Comparison of ENCODE assay signal across 8 mouse cellular contexts in genomic region chr6:48840973-48841625, GRCm38 (mm10). TPM values are rescaled to one million over a fixed set of nuclear protein-coding genes. Genes with fewer than 3 reads are reported as not detected.
DNase-seq lines count a peak whose midpoint lies in the region; ATAC-seq and TF ChIP-seq lines count a peak whose summit lies in the region.

Tmem176b (minus strand) TSS chr6:48841496.

- DNase-seq in 416B (ENCODE audit: low read depth), result peak; percentile 86
- DNase-seq in forebrain, embryonic 14.5 days (ENCODE audit: low spot score), result peak; percentile 97
- DNase-seq in heart, postnatal 0 days (ENCODE audit: low spot score), result peak; percentile 94
- DNase-seq in kidney, postnatal 36 days, result peak; percentile 99
- DNase-seq in liver, embryonic 13.5 days, result peak; percentile 21
- peak; percentile 76 for DNase-seq in neural tube, embryonic 11.5 days (ENCODE audit: low spot score)

- no peaks in the 10 kb centered on the region for H3K9me3 ChIP-seq in forebrain, embryonic 14.5 days (replicated peaks; ENCODE audit: control insufficient read depth, low read length)
- no peaks in the 10 kb centered on the region for H3K9me3 ChIP-seq in heart, postnatal 0 days (replicated peaks; ENCODE audit: control insufficient read depth, low read length)
- H3K9me3 ChIP-seq in liver, embryonic 13.5 days (replicated peaks), result no peaks in the 10 kb centered on the region
- H3K9me3 ChIP-seq in neural tube, embryonic 11.5 days (ENCODE audit: control insufficient read depth, low read length), result no peaks in the 10 kb centered on the region

- H3K36me3 ChIP-seq in forebrain, embryonic 14.5 days (ENCODE audit: control insufficient read depth, insufficient read depth, low read length), result 0 out of 2 replicates have a peak, but pooled peaks cover 6% of the 10 kb centered on the region
- peaks cover 4% of the 10 kb centered on the region for H3K36me3 ChIP-seq in heart, postnatal 0 days (replicated peaks; ENCODE audit: control insufficient read depth, insufficient read depth, low read length)
- H3K36me3 ChIP-seq in liver, embryonic 13.5 days, result peaks cover 15% of the 10 kb centered on the region
- no peaks in the 10 kb centered on the region for H3K36me3 ChIP-seq in neural tube, embryonic 11.5 days (ENCODE audit: control insufficient read depth, insufficient read depth, low read length)
- H3K36me3 ChIP-seq in testis, adult 2 months (ENCODE audit: control insufficient read depth, insufficient read depth, low read length), result no peaks in the 10 kb centered on the region

- peak within 1 kb of the TSS; percentile 57 for H3K4me2 ChIP-seq in forebrain, embryonic 14.5 days (ENCODE audit: low read length)
- peak within 1 kb of the TSS; percentile 59 for H3K4me2 ChIP-seq in heart, postnatal 0 days (ENCODE audit: low read depth, low read length)
- H3K4me2 ChIP-seq in liver, embryonic 13.5 days, result peak within 1 kb of the TSS; percentile 53
- H3K4me2 ChIP-seq in neural tube, embryonic 11.5 days (ENCODE audit: low read depth), result peak within 1 kb of the TSS; percentile 35

- no peak for TF ChIP-seq CTCF in heart, postnatal 0 days (IDR thresholded peaks at IDR 0.05; ENCODE audit: low read depth)
- TF ChIP-seq CTCF in testis, adult 2 months (IDR thresholded peaks at IDR 0.05; ENCODE audit: control insufficient read depth, insufficient read depth, insufficient replicate concordance, low read depth, low read length), result no peak

- ATAC-seq in forebrain, embryonic 14.5 days, result peak; percentile 93
- ATAC-seq in heart, postnatal 0 days (ENCODE audit: insufficient read depth, low read depth), result peak; percentile 93
- ATAC-seq in liver, embryonic 13.5 days (ENCODE audit: low read depth), result peak; percentile 83
- peak; percentile 50; the same call in 1 of the 2 replicates for ATAC-seq in neural tube, embryonic 11.5 days (ENCODE audit: insufficient read depth, low FRiP score, low TSS enrichment)

- no peaks in the 10 kb centered on the region for H3K4me1 ChIP-seq in brown adipose tissue, adult 24 weeks (ENCODE audit: control insufficient read depth, insufficient read depth, insufficient read length, low read length)
- peaks cover 30% of the 10 kb centered on the region for H3K4me1 ChIP-seq in forebrain, embryonic 14.5 days (ENCODE audit: control insufficient read depth, insufficient read depth, low read length)
- peaks cover 14% of the 10 kb centered on the region; the same call in 1 of the 2 replicates for H3K4me1 ChIP-seq in heart, postnatal 0 days (ENCODE audit: control insufficient read depth, insufficient read depth)
- H3K4me1 ChIP-seq in liver, embryonic 13.5 days (replicated peaks), result peaks cover 5% of the 10 kb centered on the region; the same call in 1 of the 2 replicates
- H3K4me1 ChIP-seq in neural tube, embryonic 11.5 days (ENCODE audit: control insufficient read depth, insufficient read depth, low read length), result no peaks in the 10 kb centered on the region
- H3K4me1 ChIP-seq in testis, adult 2 months (ENCODE audit: control insufficient read depth, insufficient read depth, low read length), result no peaks in the 10 kb centered on the region

- no peak for TF ChIP-seq POLR2A in testis, adult 2 months (IDR thresholded peaks at IDR 0.05; ENCODE audit: control insufficient read depth, low read depth, low read length)

- peak within 1 kb of the TSS; percentile 63 for H3K4me3 ChIP-seq in brown adipose tissue, adult 24 weeks (ENCODE audit: insufficient read depth, low read depth, low read length)
- peak within 1 kb of the TSS; percentile 33 for H3K4me3 ChIP-seq in forebrain, embryonic 14.5 days (ENCODE audit: low read depth, low read length)
- H3K4me3 ChIP-seq in heart, postnatal 0 days (ENCODE audit: low read depth, low read length), result peak within 1 kb of the TSS; percentile 45
- H3K4me3 ChIP-seq in liver, embryonic 13.5 days (replicated peaks), result peak within 1 kb of the TSS; percentile 50
- H3K4me3 ChIP-seq in neural tube, embryonic 11.5 days (ENCODE audit: low read depth, low read length), result peak within 1 kb of the TSS; percentile 18; the same call in 1 of the 2 replicates
- peak within 1 kb of the TSS; percentile 55 for H3K4me3 ChIP-seq in testis, adult 2 months (ENCODE audit: control insufficient read depth, low read depth, low read length)

- H3K27ac ChIP-seq in brown adipose tissue, adult 24 weeks (replicated peaks; ENCODE audit: low read depth, low read length), result peak within 1 kb of the TSS; percentile 58
- peak within 1 kb of the TSS; percentile 84 for H3K27ac ChIP-seq in forebrain, embryonic 14.5 days (ENCODE audit: low read depth, low read length)
- H3K27ac ChIP-seq in heart, postnatal 0 days (ENCODE audit: low read depth), result peak within 1 kb of the TSS; percentile 84
- H3K27ac ChIP-seq in liver, embryonic 13.5 days, result peak within 1 kb of the TSS; percentile 69
- H3K27ac ChIP-seq in neural tube, embryonic 11.5 days (ENCODE audit: low read depth, low read length), result no peak within 1 kb of the TSS
- peak within 1 kb of the TSS; percentile 15 for H3K27ac ChIP-seq in testis, adult 2 months (ENCODE audit: control insufficient read depth, insufficient read depth, low read depth, low read length)

- no peaks in the 10 kb centered on the region for H3K27me3 ChIP-seq in forebrain, embryonic 14.5 days (replicated peaks; ENCODE audit: control insufficient read depth, insufficient read depth, low read length)
- no peaks in the 10 kb centered on the region for H3K27me3 ChIP-seq in heart, postnatal 0 days (ENCODE audit: control insufficient read depth, insufficient read depth, low read length)
- H3K27me3 ChIP-seq in liver, embryonic 13.5 days, result no peaks in the 10 kb centered on the region
- no peaks in the 10 kb centered on the region for H3K27me3 ChIP-seq in neural tube, embryonic 11.5 days (ENCODE audit: control insufficient read depth, insufficient read depth, low read length)
- no peaks in the 10 kb centered on the region for H3K27me3 ChIP-seq in testis, adult 2 months (ENCODE audit: control insufficient read depth, insufficient read depth, low read length)

- no peak; the same call in 1 of the 2 replicates for TF ChIP-seq EP300 in heart, postnatal 0 days (IDR thresholded peaks at IDR 0.05; ENCODE audit: low read depth)

- WGBS in forebrain, embryonic 14.5 days, result 4% methylated on average over 6 of the region's 6 CpGs
- WGBS in heart, postnatal 0 days, result 6% methylated on average over 6 of the region's 6 CpGs
- WGBS in liver, embryonic 13.5 days (ENCODE audit: insufficient replicate concordance), result 12% methylated on average over 6 of the region's 6 CpGs
- WGBS in neural tube, embryonic 11.5 days, result 26% methylated on average over 6 of the region's 6 CpGs

- H3K9ac ChIP-seq in forebrain, embryonic 14.5 days (ENCODE audit: low read length), result peak within 1 kb of the TSS; percentile 61
- peak within 1 kb of the TSS; percentile 27 for H3K9ac ChIP-seq in heart, postnatal 0 days (replicated peaks; ENCODE audit: low read depth, low read length)
- peak within 1 kb of the TSS; percentile 54 for H3K9ac ChIP-seq in liver, embryonic 13.5 days
- H3K9ac ChIP-seq in neural tube, embryonic 11.5 days (ENCODE audit: low read length), result peak within 1 kb of the TSS; percentile 14

RNA-seq across cellular contexts. Expression of gene Tmem176b, which starts in this region (rescaled TPM):
- polyA plus RNA-seq in brown adipose tissue, adult 24 weeks (2012; ENCODE audit: insufficient read depth, insufficient read length, missing spikeins), result 17.6 and 21.0 TPM in 2 replicates
- polyA plus RNA-seq in forebrain, embryonic 14.5 days (2014; fragmentation: Nextera tagmentation; extraction: Ambion mirVana), result 108 and 131 TPM in 2 replicates
- 93.9 and 147 TPM in 2 replicates for total RNA-seq in heart, postnatal 0 days (2014; rRNA removed; ENCODE audit: low replicate concordance)
- 168 and 184 TPM in 2 replicates for polyA plus RNA-seq in heart, postnatal 0 days (2015; fragmentation: Nextera tagmentation; extraction: Ambion mirVana)
- 110 and 119 TPM in 2 replicates for polyA plus RNA-seq in liver, embryonic 13.5 days (2015; fragmentation: Nextera tagmentation; extraction: Ambion mirVana)
- 49.0 and 59.2 TPM in 2 replicates for polyA plus RNA-seq in neural tube, embryonic 11.5 days (2014; fragmentation: Nextera tagmentation; extraction: Ambion mirVana)
- 49.0 and 49.2 TPM in 2 replicates for polyA plus RNA-seq in testis, adult 2 months (2012; rRNA removed)

Comparison
In these comparisons a context has a peak if more than half of its experiments do, and no peak if none do; other contexts are left out.
1. DNase-seq: peak in every context shown above with its lines; median percentile 99 in kidney, postnatal 36 days; 97 in forebrain, embryonic 14.5 days; 94 in heart, postnatal 0 days; 86 in 416B; 76 in neural tube, embryonic 11.5 days; 21 in liver, embryonic 13.5 days.